ENCODE assay signal across 30 mouse cellular contexts in the genomic region with DNA sequence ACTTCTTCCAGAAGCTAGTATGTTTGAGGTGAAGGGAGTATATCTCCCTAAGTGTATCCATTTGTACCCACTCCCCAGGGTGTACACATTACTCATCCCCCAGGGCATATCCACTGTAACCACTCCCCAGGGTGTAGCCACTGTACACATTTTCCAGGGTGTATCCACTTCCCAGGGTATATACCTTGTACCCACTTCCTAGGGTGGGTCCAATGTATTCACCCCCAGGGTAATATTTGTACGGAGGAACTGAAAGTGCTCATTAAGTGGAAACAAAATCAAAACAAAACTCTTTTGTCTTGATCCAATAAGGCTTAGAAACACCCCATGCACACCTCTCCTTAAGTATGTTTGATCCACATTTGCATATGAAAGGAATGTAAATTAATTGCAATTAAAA.
DNase-seq lines count a peak whose midpoint lies in the region; ATAC-seq lines count a peak whose summit lies in the region.
"Had no signal": no experiment of that assay in that cellular context is flagged by ENCODE, and none has a peak within 500 bp of the region (broad histone marks: within the 10 kb centered on the region; RNA-seq: fewer than 3 reads in every experiment).

No protein-coding gene starts in this region.

- H3K4me1 ChIP-seq in forebrain, embryonic 11.5 days (replicated peaks; ENCODE audit: control insufficient read depth, insufficient read depth, low read length), result no peaks in the 10 kb centered on the region
- H3K4me1 ChIP-seq in forebrain, embryonic 10.5 days, result peaks cover 8% of the 10 kb centered on the region
- H3K4me1 ChIP-seq in limb, embryonic 15.5 days, result no peaks in the 10 kb centered on the region
- H3K4me1 ChIP-seq in limb, embryonic 10.5 days, result no peaks in the 10 kb centered on the region
- no peaks in the 10 kb centered on the region for H3K4me1 ChIP-seq in neural tube, embryonic 11.5 days (ENCODE audit: control insufficient read depth, insufficient read depth, low read length)
- no peaks in the 10 kb centered on the region; the same call in 1 of the 2 replicates for H3K4me1 ChIP-seq in forebrain, embryonic 14.5 days (ENCODE audit: control insufficient read depth, insufficient read depth, low read length)
- no peaks in the 10 kb centered on the region for H3K4me1 ChIP-seq in kidney, embryonic 15.5 days
- H3K4me1 ChIP-seq: heart, embryonic 10.5 days; neural tube, embryonic 13.5 days; stomach, embryonic 15.5 days had no signal

- H3K27ac ChIP-seq in forebrain, embryonic 11.5 days (ENCODE audit: low read depth, low read length), result no peak overlapping the region
- H3K27ac ChIP-seq in forebrain, embryonic 10.5 days, result no peak overlapping the region
- no peak overlapping the region for H3K27ac ChIP-seq in limb, embryonic 15.5 days
- H3K27ac ChIP-seq in limb, embryonic 10.5 days, result no peak overlapping the region
- no peak overlapping the region for H3K27ac ChIP-seq in neural tube, embryonic 11.5 days (ENCODE audit: low read depth, low read length)
- H3K27ac ChIP-seq in forebrain, embryonic 14.5 days (ENCODE audit: low read depth, low read length), result no peak overlapping the region
- no peak overlapping the region for H3K27ac ChIP-seq in kidney, embryonic 15.5 days
- H3K27ac ChIP-seq: heart, embryonic 10.5 days; liver, embryonic 14.5 days; macrophage; neural tube, embryonic 13.5 days; stomach, embryonic 15.5 days had no signal

- no peak overlapping the region for H3K9ac ChIP-seq in forebrain, embryonic 11.5 days (ENCODE audit: low read length)
- no peak overlapping the region for H3K9ac ChIP-seq in limb, embryonic 15.5 days
- H3K9ac ChIP-seq in neural tube, embryonic 11.5 days (ENCODE audit: low read length), result no peak overlapping the region
- no peak overlapping the region for H3K9ac ChIP-seq in forebrain, embryonic 14.5 days (ENCODE audit: low read length)
- H3K9ac ChIP-seq in kidney, embryonic 15.5 days, result no peak overlapping the region
- H3K9ac ChIP-seq: liver, embryonic 14.5 days; neural tube, embryonic 13.5 days; stomach, embryonic 15.5 days had no signal

- DNase-seq in forebrain, embryonic 11.5 days (ENCODE audit: low spot score), result no peak
- DNase-seq in forebrain, embryonic 10.5 days (ENCODE audit: extremely low spot score, low spot score), result no peak
- DNase-seq in limb, embryonic 10.5 days (ENCODE audit: low spot score), result no peak
- no peak for DNase-seq in neural tube, embryonic 11.5 days (ENCODE audit: low spot score)
- no peak for DNase-seq in neural tube, embryonic 10.5 days (ENCODE audit: extremely low spot score, low spot score)
- peak; percentile 42 for DNase-seq in forebrain, embryonic 14.5 days (ENCODE audit: low spot score)
- DNase-seq: adrenal gland, postnatal 10 days; cerebellum, adult 8-10 months; cerebellum, postnatal 25 days; gastrocnemius, postnatal 14 days; heart, adult 11 months; kidney, adult 8-10 months; kidney, postnatal 10 days; layer of hippocampus, postnatal 36 days; left cerebral cortex, postnatal 4 days; liver; lung, adult 2 months; lung, postnatal 10 days; right cerebral cortex, postnatal 14 days; thymus, postnatal 25 days had no signal

- WGBS in forebrain, embryonic 11.5 days, result 16% methylated on average over 1 of the region's 1 CpGs
- 27% methylated on average over 1 of the region's 1 CpGs for WGBS in forebrain, embryonic 10.5 days
- WGBS in limb, embryonic 15.5 days, result 37% methylated on average over 1 of the region's 1 CpGs
- 82% methylated on average over 1 of the region's 1 CpGs for WGBS in limb, embryonic 10.5 days
- 76% methylated on average over 1 of the region's 1 CpGs for WGBS in neural tube, embryonic 11.5 days
- WGBS in forebrain, embryonic 14.5 days, result 0% methylated on average over 1 of the region's 1 CpGs
- 60% methylated on average over 1 of the region's 1 CpGs for WGBS in kidney, embryonic 15.5 days

- no peak overlapping the region for H3K4me3 ChIP-seq in forebrain, embryonic 11.5 days (ENCODE audit: low read depth, low read length)
- H3K4me3 ChIP-seq in forebrain, embryonic 10.5 days, result no peak overlapping the region
- no peak overlapping the region for H3K4me3 ChIP-seq in limb, embryonic 15.5 days
- no peak overlapping the region for H3K4me3 ChIP-seq in limb, embryonic 10.5 days
- no peak overlapping the region for H3K4me3 ChIP-seq in neural tube, embryonic 11.5 days (ENCODE audit: low read depth, low read length)
- H3K4me3 ChIP-seq in forebrain, embryonic 14.5 days (ENCODE audit: low read depth, low read length), result no peak overlapping the region
- no peak overlapping the region for H3K4me3 ChIP-seq in kidney, embryonic 15.5 days (replicated peaks)
- H3K4me3 ChIP-seq: erythroblast, embryonic 14.5 days; heart, embryonic 10.5 days; neural tube, embryonic 13.5 days; stomach, embryonic 15.5 days had no signal

- peak; percentile 84 for ATAC-seq in forebrain, embryonic 11.5 days (replicated peaks; ENCODE audit: low FRiP score)
- ATAC-seq in limb, embryonic 15.5 days (ENCODE audit: insufficient number of reproducible peaks, low FRiP score, low TSS enrichment, low read depth), result peak; percentile 52; the same call in 1 of the 2 replicates
- peak; percentile 53; the same call in 1 of the 2 replicates for ATAC-seq in neural tube, embryonic 11.5 days (ENCODE audit: insufficient read depth, low FRiP score, low TSS enrichment)
- ATAC-seq in forebrain, embryonic 14.5 days, result peak; percentile 61
- ATAC-seq in kidney, embryonic 15.5 days (replicated peaks; ENCODE audit: low FRiP score), result no peak
- ATAC-seq: intestine, embryonic 16.5 days had no signal

- no peaks in the 10 kb centered on the region for H3K27me3 ChIP-seq in forebrain, embryonic 11.5 days (ENCODE audit: control insufficient read depth, insufficient read depth, low read length)
- no peaks in the 10 kb centered on the region for H3K27me3 ChIP-seq in forebrain, embryonic 10.5 days (ENCODE audit: poor library complexity, severe bottlenecking)
- H3K27me3 ChIP-seq in limb, embryonic 15.5 days, result no peaks in the 10 kb centered on the region
- H3K27me3 ChIP-seq in limb, embryonic 10.5 days (ENCODE audit: low read depth, poor library complexity, severe bottlenecking), result no peaks in the 10 kb centered on the region
- H3K27me3 ChIP-seq in neural tube, embryonic 11.5 days (ENCODE audit: control insufficient read depth, insufficient read depth, low read length), result no peaks in the 10 kb centered on the region
- H3K27me3 ChIP-seq in forebrain, embryonic 14.5 days (replicated peaks; ENCODE audit: control insufficient read depth, insufficient read depth, low read length), result no peaks in the 10 kb centered on the region
- no peaks in the 10 kb centered on the region for H3K27me3 ChIP-seq in kidney, embryonic 15.5 days
- H3K27me3 ChIP-seq: neural tube, embryonic 13.5 days; stomach, embryonic 15.5 days had no signal

- no peak overlapping the region for H3K4me2 ChIP-seq in forebrain, embryonic 11.5 days (ENCODE audit: low read depth, low read length, severe bottlenecking)
- no peak overlapping the region for H3K4me2 ChIP-seq in limb, embryonic 15.5 days
- H3K4me2 ChIP-seq in neural tube, embryonic 11.5 days (ENCODE audit: low read depth), result no peak overlapping the region
- H3K4me2 ChIP-seq in forebrain, embryonic 14.5 days (ENCODE audit: low read length), result no peak overlapping the region
- H3K4me2 ChIP-seq in kidney, embryonic 15.5 days, result no peak overlapping the region
- H3K4me2 ChIP-seq: neural tube, embryonic 13.5 days; stomach, embryonic 15.5 days had no signal

- no peaks in the 10 kb centered on the region for H3K36me3 ChIP-seq in forebrain, embryonic 11.5 days (ENCODE audit: control insufficient read depth, insufficient read depth, low read length)
- H3K36me3 ChIP-seq in forebrain, embryonic 10.5 days (replicated peaks), result no peaks in the 10 kb centered on the region
- no peaks in the 10 kb centered on the region for H3K36me3 ChIP-seq in limb, embryonic 15.5 days
- H3K36me3 ChIP-seq in limb, embryonic 10.5 days, result no peaks in the 10 kb centered on the region
- no peaks in the 10 kb centered on the region for H3K36me3 ChIP-seq in neural tube, embryonic 11.5 days (ENCODE audit: control insufficient read depth, insufficient read depth, low read length)
- no peaks in the 10 kb centered on the region for H3K36me3 ChIP-seq in forebrain, embryonic 14.5 days (ENCODE audit: control insufficient read depth, insufficient read depth, low read length)
- H3K36me3 ChIP-seq in kidney, embryonic 15.5 days, result no peaks in the 10 kb centered on the region
- H3K36me3 ChIP-seq: G1E; heart, embryonic 10.5 days; neural tube, embryonic 13.5 days; stomach, embryonic 15.5 days had no signal

- no peaks in the 10 kb centered on the region for H3K9me3 ChIP-seq in forebrain, embryonic 11.5 days (ENCODE audit: control insufficient read depth, low read length)
- no peaks in the 10 kb centered on the region for H3K9me3 ChIP-seq in forebrain, embryonic 10.5 days
- no peaks in the 10 kb centered on the region for H3K9me3 ChIP-seq in limb, embryonic 15.5 days
- H3K9me3 ChIP-seq in limb, embryonic 10.5 days (replicated peaks), result no peaks in the 10 kb centered on the region
- H3K9me3 ChIP-seq in neural tube, embryonic 11.5 days (ENCODE audit: control insufficient read depth, low read length), result no peaks in the 10 kb centered on the region
- no peaks in the 10 kb centered on the region for H3K9me3 ChIP-seq in forebrain, embryonic 14.5 days (replicated peaks; ENCODE audit: control insufficient read depth, low read length)
- H3K9me3 ChIP-seq in kidney, embryonic 15.5 days (replicated peaks), result no peaks in the 10 kb centered on the region
- H3K9me3 ChIP-seq: G1E; heart, embryonic 10.5 days; neural tube, embryonic 13.5 days; stomach, embryonic 15.5 days had no signal
